Mouse (Mus musculus): ENCODE data around the gene Arhgef10l.

Gene Arhgef10l

DNA sequence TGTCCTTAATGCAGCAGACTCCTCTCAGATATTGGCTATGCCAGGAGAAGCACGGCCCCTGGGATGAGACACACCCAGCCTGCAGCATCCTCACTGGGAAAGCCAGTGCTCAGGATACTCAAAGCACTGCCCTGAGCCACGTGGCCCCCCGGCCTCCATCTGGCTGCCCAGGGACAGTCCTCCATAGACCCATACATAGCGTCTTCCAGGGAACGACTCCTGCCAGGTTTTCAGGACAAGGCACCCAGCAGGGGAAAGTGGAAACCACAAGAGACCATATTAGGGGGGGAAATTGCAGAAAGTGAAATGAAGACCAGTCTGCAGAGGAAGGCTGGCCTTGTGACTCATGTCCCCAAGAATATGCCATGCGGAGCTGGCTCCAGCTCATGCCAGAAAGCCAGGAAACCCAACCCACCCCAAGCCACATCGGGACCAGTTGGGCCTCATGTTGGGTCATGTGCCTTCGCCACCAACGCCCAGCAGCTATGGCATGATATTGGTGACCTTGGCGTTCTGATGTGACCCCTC is 30.9 kb downstream of the Arhgef10l start:
- CTCF ChIA-PET, result interaction anchor here in 1 of 4 experiments (1.4 kb wide), 1 partner anchor 39 kb away, joined by 5 read pairs; no protein-coding TSS in a partner anchor
- POLR2A ChIA-PET, result interaction anchor here in 2 of 4 experiments (0.6 to 1.4 kb wide), 2 partner anchors 18 to 99 kb away, joined by 4 to 7 read pairs; no protein-coding TSS in a partner anchor

DNA sequence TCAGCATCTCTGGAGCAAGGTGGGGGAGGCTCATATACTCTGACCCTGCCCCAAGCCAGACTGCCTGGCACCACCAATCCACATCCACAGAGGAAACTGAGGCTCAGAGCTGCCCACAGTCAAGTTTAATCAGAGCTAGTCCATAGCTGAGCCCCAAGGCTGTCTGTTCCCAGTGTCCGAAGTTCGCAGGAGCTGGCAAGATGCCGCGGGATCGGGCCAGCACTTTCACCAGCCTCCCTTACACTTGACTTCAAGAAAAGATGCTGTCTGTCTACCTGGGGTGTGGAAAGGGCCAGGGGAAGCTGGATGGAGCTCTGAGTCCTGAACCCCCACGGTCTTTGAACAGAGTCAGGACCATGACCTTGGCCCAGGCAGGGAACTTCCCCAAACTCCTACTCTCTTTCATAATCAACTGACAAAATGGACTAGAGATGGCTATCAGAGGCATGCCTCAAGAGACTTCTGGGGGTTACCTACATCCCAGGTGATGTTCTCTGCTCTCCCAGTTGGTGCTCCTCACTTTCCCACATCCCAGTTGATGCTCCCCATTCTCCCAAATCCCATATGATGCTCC is 34.4 kb downstream of the Arhgef10l start:
- POLR2A ChIA-PET, result interaction anchor here in 2 of 4 experiments (1.0 to 3.7 kb wide), 3 partner anchors 9 to 13 kb away, joined by 4 to 24 read pairs (median 4); no protein-coding TSS in a partner anchor

GRCm38 (mm10) chr4:140630651-140631241 is 35.1 kb downstream of the Arhgef10l start:
- ChIA-PET POLR2A (interaction anchor here in 3 of 4 experiments (0.6 to 3.7 kb wide), 7 partner anchors 9 to 49 kb away, joined by 3 to 24 read pairs (median 4); no protein-coding TSS in a partner anchor), CTCF (interaction anchor here in 2 of 4 experiments (0.6 to 0.8 kb wide), 3 partner anchors 44 to 471 kb away, joined by 3 to 4 read pairs (median 3); no protein-coding TSS in a partner anchor)

More for the DNA sequence above, 34.4 kb downstream of the Arhgef10l start:
- CTCF ChIA-PET, result interaction anchor here in 2 of 4 experiments (0.6 to 0.8 kb wide), 3 partner anchors 43 to 472 kb away, joined by 3 to 4 read pairs (median 3); no protein-coding TSS in a partner anchor

- POLR2A ChIA-PET, result interaction anchor here in 3 of 4 experiments (0.5 to 3.7 kb wide), 11 partner anchors 10 to 69 kb away, joined by 3 to 24 read pairs (median 5); no protein-coding TSS in a partner anchor
- CTCF ChIA-PET, result interaction anchor here in 1 of 4 experiments (0.8 kb wide), 1 partner anchor 12 kb away, joined by 4 read pairs; no protein-coding TSS in a partner anchor
These were observed 35.7 kb downstream of the Arhgef10l start for GRCm38 (mm10) chr4:140630136-140630535.

DNA sequence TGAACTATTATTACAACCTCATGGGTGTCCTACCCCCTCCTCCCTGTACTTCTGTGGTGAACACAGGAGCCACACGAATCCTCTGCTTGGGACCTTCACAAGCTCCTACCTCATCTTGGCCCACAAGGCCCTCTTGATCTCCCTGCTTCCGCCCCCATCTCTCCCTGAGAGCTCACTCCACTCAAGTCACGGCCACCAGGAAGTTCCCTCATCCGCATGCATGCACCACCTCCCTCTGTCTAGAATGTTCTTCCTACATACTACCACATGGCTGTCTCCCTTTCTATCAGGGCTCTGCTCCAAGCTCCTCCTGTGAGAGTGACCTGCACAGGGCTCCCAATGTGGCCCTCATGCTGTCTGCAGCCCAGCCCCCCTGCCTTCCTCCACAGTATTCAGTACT is 36.8 kb downstream of the Arhgef10l start:
- ChIA-PET CTCF (interaction anchor here in 3 of 4 experiments (0.6 to 1.3 kb wide), 3 partner anchors 11 to 1259 kb away, joined by 3 to 7 read pairs (median 3); no protein-coding TSS in a partner anchor), POLR2A (interaction anchor here in 3 of 4 experiments (1.0 to 3.7 kb wide), 19 partner anchors 8 to 74 kb away, joined by 3 to 24 read pairs (median 4); no protein-coding TSS in a partner anchor)

GRCm38 (mm10) chr4:140628412-140628943 is 37.3 kb downstream of the Arhgef10l start:
- POLR2A ChIA-PET, result interaction anchor here in 3 of 4 experiments (0.9 to 3.7 kb wide), 21 partner anchors 8 to 73 kb away, joined by 3 to 24 read pairs (median 4); no protein-coding TSS in a partner anchor
- CTCF ChIA-PET, result interaction anchor here (0.5 to 1.3 kb wide), 5 partner anchors 10 to 1259 kb away, joined by 3 to 12 read pairs (median 4); no protein-coding TSS in a partner anchor

DNA sequence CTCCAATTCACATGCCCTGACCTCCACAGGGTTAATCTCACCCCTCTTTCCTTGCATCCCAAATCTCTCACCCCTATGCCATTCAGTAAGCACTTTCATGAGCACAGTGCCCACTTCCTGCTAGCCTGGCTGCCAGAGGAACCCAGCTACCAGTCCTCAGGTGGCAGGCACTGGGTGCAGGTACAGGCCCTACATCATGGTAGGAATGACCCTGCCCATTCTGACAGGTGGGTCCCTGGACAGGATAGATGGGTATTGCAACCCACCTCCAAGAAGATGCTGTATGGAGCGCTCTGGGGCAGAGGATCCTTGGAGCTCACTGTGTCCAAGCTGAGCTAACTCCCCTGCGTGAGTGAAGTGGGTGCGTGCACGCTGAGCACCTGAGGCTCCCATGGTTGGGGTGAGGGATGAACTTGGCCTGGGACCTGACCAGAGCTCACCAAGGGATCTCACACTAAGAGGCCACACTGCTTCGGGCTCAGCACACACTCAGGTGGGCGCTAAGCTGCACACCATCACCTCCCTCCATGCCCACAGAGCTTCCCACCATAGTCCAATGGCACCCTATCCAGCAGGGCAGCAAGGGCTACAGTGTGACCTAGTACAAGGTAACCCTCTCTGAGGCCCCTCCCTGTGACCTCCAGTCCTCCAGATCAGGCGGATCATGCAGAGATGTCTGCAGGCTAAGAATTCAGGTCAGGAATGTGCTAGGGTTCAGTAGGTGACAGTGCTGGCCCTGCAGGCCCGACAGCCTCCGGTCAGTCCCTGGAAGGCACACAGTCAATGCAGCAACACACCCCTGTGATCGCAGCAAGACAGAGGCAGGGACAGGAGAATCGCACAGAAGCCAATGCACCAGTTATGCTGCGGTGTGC is 39.9 kb downstream of the Arhgef10l start:
- POLR2A ChIA-PET, result interaction anchor here in 3 of 4 experiments (1.1 to 3.8 kb wide), 16 partner anchors 9 to 658 kb away, joined by 3 to 24 read pairs (median 6); partner anchors contain the start of gene Klhdc7a (in 1 of the 3)
- CTCF ChIA-PET, result interaction anchor here in 2 of 4 experiments (1.8 to 2.6 kb wide), 2 partner anchors 36 to 48 kb away, joined by 10 to 11 read pairs; no protein-coding TSS in a partner anchor

DNA sequence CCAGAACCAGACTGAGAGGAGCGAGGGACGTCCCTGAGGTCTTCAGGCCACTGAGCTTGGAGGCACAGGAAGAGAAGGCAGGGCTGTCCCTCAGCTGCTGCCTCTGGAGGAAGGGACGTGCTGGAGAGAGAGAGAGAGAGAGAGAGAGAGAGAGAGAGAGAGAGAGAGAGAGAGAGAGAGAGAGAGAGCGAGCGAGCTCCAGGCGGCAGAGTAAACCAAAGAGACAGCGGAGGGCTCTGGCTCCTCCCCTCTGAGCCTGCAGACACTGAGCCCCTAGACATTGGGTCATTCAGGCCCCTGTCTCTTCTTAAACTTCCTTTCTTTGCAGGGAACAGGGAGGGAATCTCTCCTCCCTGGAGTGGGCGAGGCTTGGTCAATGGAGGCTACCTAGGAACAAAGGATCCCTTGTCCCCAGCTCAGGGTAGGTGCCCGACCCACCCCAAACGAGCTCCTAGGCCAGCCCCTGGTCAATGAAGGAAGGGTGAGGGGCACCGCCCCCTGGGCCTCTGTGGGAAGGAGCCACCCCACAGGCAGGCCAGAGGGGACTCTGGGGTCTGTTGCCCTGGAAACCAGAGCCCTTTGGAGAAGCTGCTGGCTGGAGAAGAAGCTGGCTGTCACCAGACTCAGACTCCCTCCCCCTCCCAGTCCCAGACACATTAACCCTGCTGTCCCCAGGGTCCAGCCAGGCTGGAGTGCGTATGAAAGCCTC is 41.2 kb downstream of the Arhgef10l start:
- CTCF ChIA-PET, result interaction anchor here (0.6 to 2.6 kb wide), 17 partner anchors 9 to 1119 kb away, joined by 3 to 11 read pairs (median 5); partner anchors contain the start of gene Arhgef10l (in 1 of the 4)

DNA sequence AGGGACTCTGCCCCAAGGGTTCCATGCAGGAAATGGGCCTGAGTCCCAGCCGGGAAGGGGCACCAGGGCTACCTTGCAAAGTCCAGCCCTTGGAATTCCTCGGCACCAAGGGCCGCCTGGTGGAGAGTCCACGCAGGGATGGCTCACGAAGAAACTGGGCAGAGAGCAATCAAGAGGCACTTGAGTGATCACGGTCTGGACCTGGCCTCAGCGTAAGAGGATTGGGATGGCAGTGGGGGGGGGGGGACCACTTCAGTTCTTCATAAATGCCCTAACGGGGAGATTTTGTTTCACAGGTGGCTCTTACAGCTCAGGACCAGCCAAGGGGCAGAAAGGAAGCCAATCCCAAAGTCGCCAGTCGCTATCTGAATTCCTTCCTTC is 41.7 kb downstream of the Arhgef10l start:
- CTCF ChIA-PET, result interaction anchor here (0.6 to 2.6 kb wide), 14 partner anchors 9 to 163 kb away, joined by 3 to 11 read pairs (median 4); no protein-coding TSS in a partner anchor
- POLR2A ChIA-PET, result interaction anchor here in 3 of 4 experiments (0.7 to 3.8 kb wide), 26 partner anchors 10 to 1050 kb away, joined by 3 to 24 read pairs (median 5); no protein-coding TSS in a partner anchor

More for the DNA sequence above, 41.2 kb downstream of the Arhgef10l start:
- POLR2A ChIA-PET, result interaction anchor here in 3 of 4 experiments (0.6 to 3.8 kb wide), 35 partner anchors 9 to 1099 kb away, joined by 3 to 24 read pairs (median 4); partner anchors contain the start of genes Klhdc7a (in 1 of the 3) and Padi3 (in 1 of the 3)

- POLR2A ChIA-PET, result interaction anchor here in 2 of 4 experiments (0.8 to 1.3 kb wide), 6 partner anchors 12 to 80 kb away, joined by 3 to 7 read pairs (median 3); no protein-coding TSS in a partner anchor
- CTCF ChIA-PET, result interaction anchor here in 2 of 4 experiments (0.6 to 1.2 kb wide), 2 partner anchors 51 kb away, joined by 5 to 6 read pairs; no protein-coding TSS in a partner anchor
These were observed 43.0 kb downstream of the Arhgef10l start for GRCm38 (mm10) chr4:140622819-140623218.

DNA sequence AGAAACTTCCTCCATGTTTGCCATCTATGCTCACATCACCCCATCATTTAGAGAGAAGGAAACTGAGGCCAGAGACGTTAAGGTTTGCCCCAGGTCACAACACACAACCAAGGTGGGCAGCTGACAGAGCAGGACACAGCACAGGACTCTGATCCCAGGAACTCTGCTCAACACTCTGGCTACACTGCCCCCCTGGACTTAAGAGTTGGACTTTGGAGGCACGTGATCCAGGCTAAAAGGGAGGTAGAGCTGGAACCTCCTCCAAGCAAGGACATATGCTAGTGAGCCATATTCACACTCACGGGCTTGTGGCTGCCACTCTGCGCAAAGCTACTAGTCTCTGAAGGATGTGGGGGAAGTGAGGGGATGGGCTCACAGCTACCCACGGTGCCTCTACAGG is 45.3 kb downstream of the Arhgef10l start:
- ChIA-PET CTCF (interaction anchor here in 3 of 4 experiments (1.1 to 1.3 kb wide), 4 partner anchors 12 to 54 kb away, joined by 3 to 6 read pairs (median 4); no protein-coding TSS in a partner anchor), POLR2A (interaction anchor here (0.6 to 1.6 kb wide), 8 partner anchors 9 to 138 kb away, joined by 3 to 6 read pairs (median 4); no protein-coding TSS in a partner anchor)

DNA sequence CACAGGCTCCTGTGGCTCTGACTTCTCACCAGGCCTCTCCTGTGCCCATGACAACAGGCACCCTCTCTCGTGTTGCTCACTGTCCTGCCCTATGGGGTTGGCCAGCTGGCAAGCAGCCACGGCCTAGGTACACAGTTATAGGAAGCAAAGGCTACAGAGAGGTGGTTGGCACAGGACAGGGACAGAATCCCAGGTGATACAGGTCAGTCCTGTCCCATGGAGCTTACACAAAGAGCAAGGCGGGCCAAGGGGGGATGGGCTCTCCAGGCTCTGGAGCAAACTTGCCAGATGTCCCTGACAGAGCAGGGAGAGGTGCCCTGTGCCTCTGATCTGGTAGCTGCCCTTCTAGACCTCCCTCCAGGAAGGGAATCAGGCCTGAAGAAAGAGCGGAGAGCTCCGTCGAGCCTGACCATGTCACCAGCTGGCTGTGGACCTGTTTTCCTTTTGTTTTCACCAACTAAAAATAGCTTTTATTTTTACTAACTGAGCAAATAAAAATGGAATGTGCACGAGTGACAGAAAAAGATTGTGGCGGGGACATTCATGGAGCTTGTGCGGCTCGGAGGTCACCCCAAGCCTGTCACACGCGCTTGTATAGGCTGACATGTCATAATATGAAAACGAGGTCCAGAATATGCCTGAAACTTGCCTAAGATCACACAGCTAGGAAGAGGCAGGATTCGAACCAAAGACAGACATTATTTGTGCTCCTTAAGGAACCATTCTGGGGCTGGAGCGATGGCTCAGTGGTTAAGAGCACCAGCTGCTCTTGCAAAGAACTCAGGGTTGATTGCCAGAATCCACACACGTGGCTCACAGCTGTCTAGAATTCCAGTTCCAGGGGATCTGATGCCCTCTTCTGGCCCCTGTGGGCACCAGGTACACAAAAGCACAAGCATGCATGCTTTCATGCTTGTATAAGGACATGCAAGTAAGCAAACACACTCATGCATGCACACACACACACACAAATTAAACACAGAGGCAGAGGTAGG is 48.1 kb downstream of the Arhgef10l start:
- CTCF ChIA-PET, result interaction anchor here (0.6 to 2.9 kb wide), 12 partner anchors 11 to 742 kb away, joined by 3 to 11 read pairs (median 4); no protein-coding TSS in a partner anchor
- POLR2A ChIA-PET, result interaction anchor here in 3 of 4 experiments (0.6 to 2.2 kb wide), 13 partner anchors 7 to 109 kb away, joined by 3 to 12 read pairs (median 4); no protein-coding TSS in a partner anchor

DNA sequence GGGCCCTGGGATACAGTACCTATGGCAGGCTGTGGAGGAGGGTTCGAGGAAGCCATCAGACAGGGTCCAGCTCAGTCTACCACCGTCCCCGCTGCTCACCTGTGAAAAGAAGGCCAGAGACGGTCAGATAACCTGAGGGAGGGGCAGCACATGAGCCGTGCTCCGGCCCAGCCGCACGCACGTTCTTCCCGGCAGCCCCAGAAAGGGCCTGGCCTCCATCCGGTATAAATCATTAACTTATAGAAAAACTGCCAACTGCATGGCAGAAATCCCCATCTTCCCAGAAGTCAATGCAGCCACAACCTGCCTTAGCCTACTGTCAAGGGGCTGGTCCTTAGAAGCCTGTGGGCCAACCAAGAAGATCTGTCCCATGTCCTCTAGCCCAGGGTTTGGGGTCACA is 48.9 kb downstream of the Arhgef10l start:
- ChIA-PET POLR2A (interaction anchor here in 3 of 4 experiments (1.0 to 2.2 kb wide), 6 partner anchors 9 to 53 kb away, joined by 3 to 12 read pairs (median 4); no protein-coding TSS in a partner anchor), CTCF (interaction anchor here in 3 of 4 experiments (0.6 to 2.9 kb wide), 4 partner anchors 57 to 129 kb away, joined by 4 to 11 read pairs (median 7); no protein-coding TSS in a partner anchor)

DNA sequence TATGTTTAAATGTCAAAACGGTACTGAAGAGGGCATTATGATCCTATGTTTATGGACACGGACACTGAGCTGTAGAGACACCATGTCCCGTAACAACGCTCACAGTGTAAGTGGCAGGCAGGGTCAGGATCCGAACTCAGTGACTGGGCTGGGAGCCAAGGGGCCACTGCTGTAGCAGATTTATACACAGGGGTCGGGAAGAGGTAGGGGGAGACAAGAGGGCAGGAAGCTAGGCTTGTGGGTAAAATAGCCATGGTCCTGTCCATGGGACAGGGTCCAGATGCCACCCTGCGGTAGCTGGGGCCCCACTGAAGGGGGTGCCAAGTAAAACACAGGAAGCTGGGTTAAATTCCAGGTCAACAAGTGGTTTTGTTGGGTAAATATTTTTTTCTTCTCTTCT is 49.6 kb downstream of the Arhgef10l start:
- ChIA-PET CTCF (interaction anchor here in 3 of 4 experiments (0.6 to 2.9 kb wide), 3 partner anchors 58 to 74 kb away, joined by 3 to 11 read pairs (median 6); no protein-coding TSS in a partner anchor), POLR2A (interaction anchor here in 2 of 4 experiments (1.3 to 1.5 kb wide), 2 partner anchors 10 to 58 kb away, joined by 3 to 5 read pairs; no protein-coding TSS in a partner anchor)
